Mouse (Mus musculus) cerebral cortex, adult 2 months (tissue): ENCODE measurements around the gene Dnah1.

Source experiments
- WGBS: fragments of 180-500 bp; shearing (Covaris S2); methylation state at CpG from one replicate; pipeline ENCODE4 v1.1.7; 2018; 5-methylcytosine and 5-hydroxymethylcytosine counted together

Gene Dnah1

DNA sequence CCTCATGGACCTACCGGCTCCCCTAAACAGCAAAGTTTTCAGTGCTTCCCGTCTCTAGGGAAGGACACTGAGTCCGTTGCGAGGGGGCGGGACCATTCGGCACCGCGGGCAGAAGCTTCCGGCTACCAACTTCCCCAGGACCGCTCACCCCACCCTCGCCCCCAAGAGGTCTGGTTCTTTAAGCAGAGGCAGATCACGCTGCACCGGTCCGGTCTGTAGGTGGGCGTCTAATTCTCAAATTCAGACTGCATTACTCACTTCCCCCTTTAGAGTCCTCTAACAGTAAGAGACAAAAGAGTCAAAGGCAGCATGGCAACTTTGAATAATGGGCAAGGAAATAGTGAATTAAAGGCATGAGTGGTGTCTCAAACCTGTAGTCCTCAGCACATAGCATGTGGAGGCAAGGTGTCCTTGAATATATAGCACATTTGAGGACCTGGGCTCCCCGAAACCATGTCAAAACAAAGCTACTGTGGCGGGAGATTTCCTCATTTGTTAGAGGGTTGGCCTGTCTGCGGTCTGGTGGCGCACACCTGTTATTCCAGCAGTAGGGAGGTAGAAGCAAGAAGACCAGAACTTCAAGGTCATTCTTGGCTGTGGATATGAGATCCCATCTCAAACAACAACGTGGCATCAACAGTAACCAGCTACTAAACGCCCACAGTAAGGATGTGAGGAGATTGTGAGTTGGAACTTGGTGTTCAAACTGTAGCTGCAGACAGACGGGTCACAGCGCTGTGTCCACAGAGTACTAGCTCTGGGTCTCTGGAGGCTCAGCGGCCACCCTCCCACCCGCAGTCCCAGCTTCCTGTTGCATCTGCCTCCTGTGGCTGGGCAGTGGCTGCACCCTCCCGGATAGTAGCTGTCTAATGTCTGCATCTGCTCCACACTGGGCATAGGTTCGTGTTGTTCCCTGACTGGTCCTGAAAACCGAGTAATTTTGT lies at the start of gene Dnah1:
Dnah1 (minus strand) TSS at position 48 of the 944 bp plus-strand sequence.
- 33% methylated on average over 28 of the region's 28 CpGs for WGBS

DNA sequence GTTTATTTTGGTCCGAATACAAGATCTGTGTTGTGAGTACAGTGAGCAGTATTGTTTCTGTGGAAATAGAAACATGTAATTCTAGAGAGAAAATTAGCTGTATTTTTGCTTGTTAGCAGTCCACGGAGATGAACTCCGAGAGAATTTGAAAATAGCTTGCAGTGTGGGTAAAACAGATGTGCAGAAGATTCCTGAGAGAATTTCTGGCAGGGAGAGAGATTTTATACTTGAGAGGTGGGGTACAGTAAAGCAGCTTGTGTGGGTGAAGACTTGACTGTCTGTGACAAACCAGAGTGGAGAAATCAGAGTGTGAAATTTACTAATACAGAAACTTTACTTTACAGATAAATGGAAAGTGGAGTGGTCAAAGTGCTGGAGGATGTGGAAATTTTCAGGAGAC lies 45.7 kb upstream of the Dnah1 start:
- 15% methylated on average over 3 of the region's 3 CpGs for WGBS

DNA sequence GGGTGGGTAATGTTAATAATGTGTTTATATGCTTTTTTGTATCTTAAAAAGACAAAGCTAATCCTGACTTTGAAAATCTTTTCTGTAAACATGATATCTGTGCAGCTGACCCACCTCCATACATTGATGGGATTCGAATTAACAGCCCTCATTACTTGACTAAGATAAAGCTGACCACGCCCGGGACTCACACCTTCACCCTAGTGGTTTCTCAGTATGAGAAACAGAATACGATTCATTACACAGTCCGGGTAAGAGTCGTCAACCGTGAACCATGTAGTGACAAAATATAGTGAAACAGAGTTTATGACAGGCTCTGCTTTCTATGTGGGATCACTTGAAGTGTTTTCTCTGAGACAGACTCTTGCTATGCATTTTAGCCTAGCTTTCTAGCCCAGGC lies 44.3 kb upstream of the Dnah1 start:
- WGBS = 90% methylated on average over 7 of the region's 7 CpGs

DNA sequence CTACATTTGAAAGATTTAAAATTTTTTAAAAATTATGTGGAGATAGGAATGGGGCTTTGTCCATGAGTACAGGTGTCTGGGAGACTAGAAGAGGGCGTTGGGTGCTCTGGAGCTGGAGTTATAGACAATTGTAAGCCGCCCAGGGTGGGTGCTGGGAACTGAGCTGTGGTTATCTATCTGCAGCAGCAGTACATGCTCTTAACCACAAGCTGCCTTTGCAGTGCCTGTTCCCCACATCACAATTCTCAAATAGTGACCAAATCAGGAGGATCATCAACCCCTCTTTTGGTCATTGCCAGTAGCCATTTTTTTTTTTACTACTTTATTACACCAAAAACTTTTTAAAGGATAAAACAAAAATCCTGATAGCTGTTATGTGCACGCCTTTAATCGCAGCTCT lies 40.9 kb upstream of the Dnah1 start:
- 99% methylated on average over 4 of the region's 4 CpGs for WGBS

DNA sequence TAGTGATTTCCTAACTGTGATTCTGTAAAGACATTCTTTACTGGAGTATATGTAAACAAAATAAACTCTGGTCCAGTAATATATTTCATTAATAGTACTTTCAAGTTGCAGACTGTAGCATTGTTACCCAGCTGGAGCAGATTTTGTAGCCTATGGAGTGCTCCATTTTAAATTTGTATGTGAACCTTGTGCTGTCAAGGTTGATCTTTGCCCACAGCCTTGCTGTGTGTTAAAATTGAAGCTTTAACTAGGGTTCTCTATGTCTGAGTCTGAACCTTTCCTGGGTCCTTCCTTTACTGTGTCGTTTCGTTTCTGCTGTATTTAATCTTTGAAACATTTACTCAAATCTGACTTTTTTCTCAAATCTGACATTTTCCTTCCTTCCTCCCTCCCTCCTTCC lies 38.5 kb upstream of the Dnah1 start:
- 87% methylated on average over 2 of the region's 2 CpGs for WGBS

DNA sequence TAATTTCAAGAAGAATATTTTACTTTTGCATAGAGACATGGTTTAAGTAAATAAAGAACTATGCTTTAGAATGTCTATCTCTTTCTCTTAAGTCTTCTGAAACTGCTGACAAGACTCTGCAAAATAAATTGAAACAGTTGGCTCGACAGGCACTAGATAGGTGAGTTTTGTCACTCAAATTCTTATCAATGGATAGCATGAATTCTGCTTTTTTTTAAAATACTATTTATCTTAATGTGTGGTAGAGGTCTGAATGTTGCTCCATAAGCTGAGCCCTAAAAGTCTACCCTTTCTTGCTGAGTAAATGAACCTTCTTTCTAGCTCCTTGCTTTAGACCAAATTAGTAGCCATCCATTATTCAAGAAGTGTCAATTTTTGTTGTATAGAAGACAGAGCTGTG lies 21.7 kb upstream of the Dnah1 start:
- 85% methylated on average over 1 of the region's 1 CpGs for WGBS

DNA sequence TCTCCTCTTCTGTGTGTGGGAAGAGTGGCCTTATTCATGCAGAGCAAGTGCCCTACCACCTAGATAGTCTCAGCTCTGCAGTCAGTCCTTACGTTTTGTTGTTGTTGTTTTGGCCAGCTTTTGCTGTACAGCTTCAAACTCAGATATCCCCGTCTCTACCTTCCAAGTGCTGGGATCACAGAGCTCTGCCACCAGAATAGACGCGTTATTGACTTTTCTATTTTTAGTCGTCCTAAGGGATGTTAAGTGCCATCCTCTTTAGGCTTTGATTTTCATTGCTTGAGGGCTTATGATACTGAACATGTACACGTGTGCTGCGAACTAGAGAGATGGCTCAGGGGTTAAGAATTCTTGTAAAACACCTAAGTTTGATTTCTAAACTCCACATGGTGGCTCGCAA lies 19.5 kb upstream of the Dnah1 start:
- WGBS = 64% methylated on average over 8 of the region's 8 CpGs

DNA sequence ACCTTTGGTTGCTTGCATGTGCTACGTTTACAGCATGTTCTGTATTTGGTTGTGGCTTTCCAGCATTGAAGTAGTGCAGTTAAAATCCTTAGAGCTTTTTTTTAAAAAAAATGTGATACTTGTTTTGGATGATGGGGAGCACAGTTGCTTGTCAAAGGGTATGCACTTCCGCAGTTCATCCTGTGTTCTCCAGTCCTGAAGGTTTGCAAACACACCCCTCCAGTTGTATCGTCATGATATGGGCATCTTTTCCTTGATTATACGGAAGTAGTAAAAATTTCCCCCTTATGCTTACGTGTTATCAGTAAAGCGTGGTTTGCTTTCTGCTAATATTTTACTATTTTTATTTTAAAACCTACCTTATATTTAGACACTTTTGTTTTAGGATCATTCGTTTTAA lies 13.7 kb upstream of the Dnah1 start:
- WGBS = 14% methylated on average over 7 of the region's 7 CpGs

DNA sequence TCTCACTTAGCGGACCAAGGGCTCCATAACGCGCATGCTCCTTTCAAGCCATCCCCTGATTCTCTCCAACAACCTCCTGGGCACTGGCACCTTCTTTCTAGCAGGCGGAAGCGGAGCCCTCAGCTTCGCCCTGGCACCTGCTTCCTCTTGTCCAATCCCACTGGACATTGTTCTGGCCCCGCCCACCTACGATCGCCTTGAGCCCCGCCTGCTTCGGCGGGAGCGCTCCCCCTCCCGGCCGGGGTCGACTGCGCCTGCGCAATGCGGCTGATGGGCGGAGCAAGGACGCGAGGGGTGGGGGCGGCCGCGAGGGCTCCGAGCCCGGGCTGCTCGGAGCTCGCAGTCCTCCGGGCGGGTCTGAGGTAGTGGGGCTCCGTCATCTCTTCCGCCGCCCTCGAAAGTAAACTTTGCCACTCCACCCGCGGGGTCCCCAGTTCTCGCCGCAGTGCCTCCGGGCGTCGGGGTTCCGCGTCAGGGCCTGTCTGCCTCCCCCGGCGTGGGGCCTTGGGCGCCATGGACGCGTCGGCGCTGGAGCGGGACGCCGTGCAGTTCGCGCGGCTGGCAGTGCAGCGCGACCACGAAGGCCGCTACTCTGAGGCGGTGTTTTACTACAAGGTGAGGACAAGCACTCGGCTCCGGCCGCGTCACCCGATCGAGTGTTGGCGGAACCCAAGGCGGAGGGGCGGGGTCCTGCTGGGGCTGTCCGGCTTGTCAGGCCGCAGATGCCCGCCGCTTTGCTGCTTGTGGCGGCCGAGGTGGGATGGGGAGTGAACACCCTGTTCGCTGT lies 12.9 kb upstream of the Dnah1 start, which contains the start of gene Capn7:
Capn7 (plus strand) TSS at position 270 of the 787 bp plus-strand sequence.
- under 1% methylated on average over 78 of the region's 78 CpGs for WGBS

DNA sequence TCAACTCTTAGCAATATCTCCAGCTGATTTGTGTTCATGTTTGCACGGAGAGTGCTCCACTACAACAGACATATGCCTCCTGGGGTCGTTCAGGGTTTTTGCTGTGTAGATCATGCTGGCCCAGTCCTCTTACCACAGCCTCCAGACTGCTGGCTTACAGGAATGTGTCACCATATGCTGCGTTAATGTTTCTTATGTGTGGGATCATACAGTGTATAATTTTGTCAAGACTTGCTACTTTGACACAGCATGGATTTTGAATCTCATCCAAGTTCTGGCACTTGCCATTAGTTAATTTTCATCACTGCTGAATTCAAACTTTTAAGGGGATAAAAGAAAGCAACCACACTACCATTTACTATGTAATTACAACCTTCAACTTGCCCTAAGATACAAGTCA lies 12.1 kb upstream of the Dnah1 start:
- 29% methylated on average over 3 of the region's 3 CpGs for WGBS

DNA sequence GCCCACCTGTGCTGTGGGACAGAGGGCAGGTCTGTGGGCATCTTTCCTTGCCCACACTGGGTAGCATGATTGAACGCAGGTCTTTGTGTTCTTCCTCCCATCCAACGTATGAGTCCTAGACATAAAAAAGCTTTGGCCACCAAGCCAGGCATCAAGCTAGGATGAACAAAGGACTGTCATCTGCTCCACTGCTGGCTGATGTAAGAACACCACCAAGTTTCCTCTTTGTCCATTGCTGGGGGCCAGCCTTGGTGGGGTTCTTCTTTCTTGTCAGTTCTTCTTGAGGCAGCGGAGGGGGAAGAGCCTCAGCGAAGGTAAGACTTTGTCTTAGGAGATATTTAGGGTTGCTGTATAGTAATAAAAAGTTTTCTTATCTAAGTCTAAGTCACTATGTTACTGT lies 7.3 kb upstream of the Dnah1 start:
- 80% methylated on average over 4 of the region's 4 CpGs for WGBS

DNA sequence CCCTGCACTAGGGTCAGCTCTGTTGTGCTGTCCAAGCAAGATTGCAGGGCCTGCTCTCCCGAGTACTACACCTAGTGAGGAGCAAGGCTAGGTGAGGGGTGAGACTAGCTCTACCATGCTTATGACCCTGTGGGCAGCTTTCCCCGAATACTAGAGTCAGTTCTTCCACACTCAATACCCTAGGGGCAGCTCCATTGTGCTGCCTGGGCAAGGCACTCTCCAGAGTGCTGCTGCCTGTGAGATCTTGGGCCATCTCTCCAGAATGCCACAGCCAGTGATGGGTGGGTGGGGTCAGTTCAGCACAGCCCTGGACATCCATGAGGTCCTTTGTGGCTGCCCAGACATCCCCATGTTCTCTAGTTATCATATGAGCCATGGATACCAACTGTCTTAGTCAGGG lies 6.0 kb upstream of the Dnah1 start:
- 70% methylated on average over 2 of the region's 2 CpGs for WGBS

DNA sequence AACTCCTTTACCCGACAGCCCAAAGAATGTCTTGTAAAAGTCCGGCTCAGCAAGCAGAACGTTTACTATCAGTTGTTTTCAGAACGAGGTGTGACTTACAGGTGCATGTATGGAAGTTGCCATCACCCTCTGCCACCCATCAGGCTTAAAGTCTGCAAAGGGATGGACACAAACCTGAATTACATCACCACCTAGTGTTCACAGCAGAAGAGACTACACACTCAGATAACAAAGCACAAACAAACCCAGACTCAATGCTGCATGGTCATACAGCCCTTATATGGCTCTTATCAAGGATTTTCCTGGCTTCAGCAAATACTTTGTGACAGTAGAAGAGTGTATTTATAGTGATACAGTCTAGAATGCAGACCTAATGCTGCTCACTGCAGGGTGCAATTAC lies 4.0 kb upstream of the Dnah1 start:
- WGBS = 75% methylated on average over 4 of the region's 4 CpGs

DNA sequence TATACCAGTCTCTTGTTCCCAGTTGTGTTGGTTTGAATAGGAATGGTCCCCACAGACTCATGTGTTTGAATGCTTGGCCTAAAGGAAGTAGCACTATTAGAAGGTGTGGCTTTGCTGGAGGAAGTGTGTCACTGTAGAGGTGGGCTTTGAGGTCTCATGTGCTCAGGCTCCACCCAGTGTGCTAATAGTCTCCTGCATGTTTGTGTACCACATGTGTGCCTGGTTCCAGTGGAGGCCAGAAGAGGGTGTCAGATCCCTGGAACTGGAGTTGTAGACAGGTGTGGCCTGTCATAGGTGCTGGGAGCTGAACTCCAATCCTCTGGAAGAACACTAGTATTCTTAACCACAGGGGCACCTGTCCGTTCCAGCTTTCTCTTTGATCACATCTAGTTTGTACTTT lies 3.5 kb upstream of the Dnah1 start:
- WGBS = 98% methylated on average over 1 of the region's 1 CpGs

DNA sequence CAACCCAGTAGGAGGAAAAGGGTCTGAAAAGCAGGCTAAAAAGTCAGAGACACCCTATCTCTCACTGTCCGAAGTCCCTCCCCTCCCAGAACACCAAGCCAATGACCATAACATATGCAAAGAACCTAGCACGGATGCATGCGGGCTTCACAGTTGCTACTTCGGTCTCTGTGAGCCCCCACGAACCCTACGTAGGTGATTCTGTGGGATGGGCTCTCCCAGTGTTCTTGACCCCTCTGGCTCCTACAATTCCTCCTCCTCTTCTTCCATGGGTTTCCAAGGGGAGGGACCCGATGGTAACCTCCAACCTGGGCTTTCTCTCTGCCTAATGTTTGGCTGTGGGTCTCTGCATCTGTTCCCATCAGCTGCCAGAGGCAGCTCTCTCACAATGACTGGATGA lies 3.1 kb upstream of the Dnah1 start:
- whole genome bisulfite sequencing = 90% methylated on average over 7 of the region's 7 CpGs

DNA sequence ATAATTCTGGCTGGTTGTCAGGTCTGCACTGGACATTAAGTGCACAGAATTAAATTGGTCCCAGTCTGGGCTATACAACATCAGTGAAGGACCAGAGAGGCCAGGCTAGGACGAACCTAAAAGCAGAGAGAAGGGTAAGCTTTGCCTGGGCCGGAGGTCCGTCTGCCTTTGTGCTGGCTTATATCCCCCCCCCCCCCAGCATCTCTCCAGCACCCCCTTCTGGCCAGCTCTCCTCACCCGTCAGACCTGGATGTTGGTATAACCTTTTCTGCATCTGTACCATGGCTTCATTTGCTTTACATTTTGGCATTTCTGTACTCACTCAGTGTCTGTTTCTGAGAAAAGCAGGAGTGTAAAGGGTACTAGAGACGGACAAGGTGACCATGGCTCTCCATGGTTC lies 1.9 kb upstream of the Dnah1 start:
- WGBS = 66% methylated on average over 5 of the region's 5 CpGs

DNA sequence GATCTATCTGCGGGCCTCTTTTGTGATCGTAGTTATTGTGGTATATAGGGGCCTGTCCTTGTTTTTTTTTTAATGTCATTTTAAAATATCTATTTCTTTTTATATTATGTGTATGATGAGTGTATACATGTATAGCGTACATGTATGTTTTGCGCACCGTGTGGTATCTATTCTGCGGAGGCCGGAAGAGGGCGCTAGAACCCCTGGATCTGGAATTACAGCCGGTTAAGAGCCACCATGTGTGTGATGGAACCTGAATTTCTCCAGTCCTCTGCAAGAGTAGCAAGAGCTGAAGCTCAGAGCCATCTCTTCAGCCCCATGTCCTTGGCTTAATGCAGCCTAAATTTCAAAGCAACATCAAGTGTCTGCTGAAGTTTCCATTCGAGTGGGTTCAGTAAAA lies 1.2 kb upstream of the Dnah1 start:
- 77% methylated on average over 10 of the region's 10 CpGs for WGBS

DNA sequence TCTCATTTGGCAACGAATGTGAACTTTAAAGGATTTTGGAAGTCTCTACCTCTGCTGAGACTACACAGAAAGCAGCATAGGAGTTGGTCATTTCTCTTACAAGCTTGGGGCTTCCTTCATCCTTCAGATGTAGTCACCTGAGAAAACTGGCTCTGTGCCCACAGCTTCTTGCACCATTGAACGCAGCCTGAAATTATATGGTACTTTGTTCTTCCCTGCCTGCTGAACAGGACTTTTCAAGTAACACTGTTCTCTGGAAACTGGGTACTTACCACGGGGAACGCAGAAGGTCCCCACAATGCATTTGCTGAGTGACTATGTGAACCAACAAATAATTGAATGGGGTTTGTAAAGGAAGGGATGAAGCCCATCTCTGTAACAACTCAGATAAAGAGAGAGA lies 507 bp downstream of the Dnah1 start:
- WGBS = 69% methylated on average over 4 of the region's 4 CpGs

DNA sequence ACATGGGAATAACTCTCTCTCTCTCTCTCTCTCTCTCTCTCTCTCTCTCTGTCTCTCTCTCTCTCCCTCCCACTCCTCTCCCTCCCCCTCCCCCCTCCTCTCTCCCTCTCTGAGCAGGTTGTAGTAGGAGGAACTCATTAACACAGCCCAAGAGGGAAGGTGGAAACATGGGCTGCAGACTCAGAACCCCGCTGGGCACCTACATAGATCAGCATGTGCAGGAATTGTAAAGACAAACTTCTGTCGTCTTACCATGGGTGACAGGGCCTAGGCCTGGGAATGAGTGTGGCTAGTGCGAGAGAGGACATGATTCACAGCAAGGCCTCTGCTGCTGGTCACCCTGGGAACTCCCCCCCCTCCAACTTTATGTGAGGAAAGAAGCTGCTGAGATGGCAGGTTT lies 1.5 kb downstream of the Dnah1 start:
- WGBS = 63% methylated on average over 3 of the region's 3 CpGs

DNA sequence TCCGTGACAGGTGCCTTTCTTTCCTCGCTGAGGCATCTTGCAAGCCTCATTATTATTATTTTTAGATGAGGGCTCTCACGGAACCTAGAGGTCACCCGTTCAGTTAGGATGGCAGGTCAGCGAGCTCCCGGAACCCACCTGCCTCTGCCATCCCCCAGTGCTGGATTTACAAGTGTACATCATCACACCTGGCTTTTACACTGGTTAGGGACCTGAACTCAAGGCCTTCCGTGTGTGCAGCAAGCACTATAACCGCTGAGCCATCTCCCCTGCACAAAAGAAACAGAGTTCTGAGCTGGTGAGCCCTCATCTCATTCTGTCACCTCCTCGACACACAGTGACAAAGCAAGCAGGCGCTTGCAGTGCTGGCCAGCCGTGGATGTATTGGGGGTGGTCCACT lies 2.5 kb downstream of the Dnah1 start:
- WGBS = 94% methylated on average over 11 of the region's 11 CpGs

DNA sequence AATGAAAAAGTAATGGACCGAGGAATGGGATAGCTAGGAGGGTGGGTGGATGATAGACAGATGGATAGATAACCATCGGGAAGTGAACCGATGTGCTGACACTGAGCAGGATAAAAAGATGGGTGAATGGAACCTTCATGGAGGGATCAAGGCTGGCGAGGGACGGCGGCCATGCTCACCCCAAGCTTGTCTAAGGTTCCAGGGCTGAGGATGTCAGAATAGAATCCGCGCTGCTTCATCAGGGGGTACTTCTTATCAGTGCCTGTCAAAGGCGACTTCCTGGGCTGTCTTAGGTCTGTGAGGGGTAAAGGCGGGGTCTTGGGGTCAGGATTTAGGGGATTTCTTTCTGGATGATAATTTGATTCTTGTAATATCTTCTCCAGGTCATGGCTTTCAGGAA lies 4.2 kb downstream of the Dnah1 start:
- 92% methylated on average over 10 of the region's 10 CpGs for WGBS

DNA sequence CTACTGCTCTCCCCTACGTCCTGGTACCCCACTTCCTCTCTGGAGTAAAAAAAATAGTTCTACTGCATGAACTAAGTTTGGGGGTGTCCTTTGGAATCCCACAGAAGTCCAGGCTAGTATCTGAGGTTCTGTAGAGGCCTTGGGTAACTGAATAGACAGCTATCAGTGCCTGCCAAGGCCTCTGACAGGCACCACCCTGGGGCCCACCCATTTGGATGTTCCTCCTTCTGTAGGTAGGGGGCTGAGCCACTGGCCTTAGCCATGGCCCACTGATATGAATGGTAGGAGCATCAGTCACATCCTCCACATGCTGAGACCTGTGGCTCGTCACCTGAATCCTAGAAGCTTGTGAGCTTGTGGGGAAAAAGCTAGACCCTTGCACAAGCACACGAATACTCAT lies 5.9 kb downstream of the Dnah1 start:
- whole genome bisulfite sequencing = 96% methylated on average over 3 of the region's 3 CpGs

DNA sequence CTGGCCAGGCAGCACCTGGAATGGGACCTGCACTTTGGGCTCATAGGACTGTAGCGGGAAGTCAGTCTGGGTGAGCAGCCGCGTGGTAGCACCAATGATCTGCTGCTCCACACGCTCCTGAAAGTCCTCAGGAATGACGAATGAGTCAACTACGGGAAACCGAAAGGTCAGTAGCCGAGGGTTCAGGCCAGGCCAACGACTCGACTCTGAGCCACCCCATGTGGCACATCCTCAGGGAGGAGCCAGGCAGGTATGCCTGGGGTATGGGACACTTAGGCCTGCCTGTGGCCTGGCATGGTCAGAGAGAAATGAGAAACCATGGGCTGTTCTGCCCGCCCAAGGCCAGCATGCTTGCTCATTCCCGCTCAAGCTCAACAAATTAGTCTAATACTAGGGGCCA lies 7.1 kb downstream of the Dnah1 start:
- WGBS = 92% methylated on average over 12 of the region's 12 CpGs
